Mouse (Mus musculus) neural tube, embryonic 14.5 days (tissue): ENCODE results near the gene Ncmap. TPM values are rescaled to one million over a fixed set of nuclear protein-coding genes. Genes with fewer than 3 reads are reported as not detected.
"Not testable (repeated sequence)": the region's sequence is repeated elsewhere in the genome, so short reads cannot be mapped to it uniquely, and the experiment has no call there.

Source experiments
- ATAC-seq: fragments of 200-750 bp; cut with Nextera tagmentation; 2 replicates; pipeline ENCODE4 v1.8.0; 2017; ENCODE audit warnings: low read depth, mild to moderate bottlenecking, moderate TSS enrichment, moderate library complexity
- H3K27ac ChIP-seq: fragments of 300-500 bp; sonication (generic); 2 replicates; pipeline ENCODE4 v1.5.1; 2014; ENCODE audit warnings: low read depth, mild to moderate bottlenecking, control low read depth, low read length, moderate library complexity, mixed read lengths
- H3K27me3 ChIP-seq: fragments of 300-500 bp; sonication (generic); 2 replicates; pipeline ENCODE4 v1.6.1; 2014; ENCODE audit warnings: low read length; ENCODE audit not compliant: control insufficient read depth, insufficient read depth
- H3K36me3 ChIP-seq: fragments of 300-500 bp; sonication (generic); 2 replicates; pipeline ENCODE4 v1.6.1; 2014; ENCODE audit warnings: low read length, mixed read lengths; ENCODE audit not compliant: control insufficient read depth, insufficient read depth
- H3K4me1 ChIP-seq: fragments of 300-500 bp; sonication (generic); 2 replicates; pipeline ENCODE4 v1.6.1; 2014; ENCODE audit warnings: low read length; ENCODE audit not compliant: control insufficient read depth, insufficient read depth
- H3K4me2 ChIP-seq: fragments of 300-500 bp; sonication (generic); 2 replicates; pipeline ENCODE4 v1.6.1; 2014; ENCODE audit warnings: mild to moderate bottlenecking, low read depth, low read length, control low read depth
- H3K4me3 ChIP-seq: fragments of 300-500 bp; sonication (generic); 2 replicates; pipeline ENCODE4 v1.5.1; 2014; ENCODE audit warnings: low read depth, low read length, control low read depth, mixed read lengths
- H3K9ac ChIP-seq: fragments of 300-500 bp; sonication (generic); replicated peaks from 2 replicates; pipeline ENCODE4 v1.6.1; 2014; ENCODE audit warnings: low read depth, mild to moderate bottlenecking, control low read depth, low read length, mixed read lengths
- H3K9me3 ChIP-seq: fragments of 300-500 bp; sonication (generic); 2 replicates; pipeline ENCODE4 v1.6.1; 2016; ENCODE audit warnings: low read length; ENCODE audit not compliant: control insufficient read depth
- WGBS: fragments of 180-500 bp; shearing (Covaris S2); extraction: QIAGEN DNeasy Blood & Tissue Kit; methylation state at CpG from one replicate; pipeline ENCODE4 v1.1.7; 2014; 5-methylcytosine and 5-hydroxymethylcytosine counted together
- polyA plus RNA-seq: library from polyadenylated mRNA; unstranded; fragments of >200 nt; fragmentation: Nextera tagmentation; extraction: Ambion mirVana; gene quantifications from 2 replicates; pipeline ENCODE4 v1.2.1, GENCODE M21; 2014

Ncmap gene
- polyA plus RNA-seq, 1 experiment from 2014 or later: 0.92 TPM

GRCm38 (mm10) chr4:135362828-135363227 lies 35.2 kb downstream of the Ncmap start:
- Histone ChIP-seq H3K4me2 (no peak overlapping the region), H3K9ac (no peak overlapping the region), H3K36me3 (no peaks in the 10 kb centered on the region), H3K4me3 (no peak overlapping the region), H3K9me3 (no peaks in the 10 kb centered on the region), H3K27me3 (no peaks in the 10 kb centered on the region), H3K4me1 (no peaks in the 10 kb centered on the region), H3K27ac (no peak overlapping the region)
- WGBS: 20% methylated on average over 6 of the region's 6 CpGs
- no peak for ATAC-seq

DNA sequence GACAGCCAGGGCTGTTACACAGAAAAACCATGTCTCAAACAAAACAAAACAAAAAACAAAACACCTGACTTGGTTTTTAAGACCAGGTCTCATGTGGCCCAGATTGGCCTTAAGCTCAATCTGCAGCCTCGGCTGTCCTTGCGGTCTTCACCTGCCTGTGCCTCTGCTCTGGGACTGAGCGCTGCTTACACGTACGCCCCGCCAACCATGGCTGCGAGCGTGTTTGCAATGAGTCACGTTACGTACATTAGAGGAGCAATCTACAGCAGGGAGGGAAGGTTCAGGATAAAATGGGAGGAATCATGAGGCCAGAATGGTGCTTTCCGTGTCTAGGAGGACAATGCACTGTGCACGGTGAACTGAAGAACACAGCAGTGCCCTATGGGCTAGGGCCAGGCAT lies 36.3 kb downstream of the Ncmap start:
- 81% methylated on average over 12 of the region's 12 CpGs for WGBS
- Histone ChIP-seq H3K4me1 (no peaks in the 10 kb centered on the region), H3K4me3 (no peak overlapping the region), H3K9ac (no peak overlapping the region), H3K4me2 (no peak overlapping the region), H3K9me3 (no peaks in the 10 kb centered on the region), H3K36me3 (no peaks in the 10 kb centered on the region), H3K27ac (no peak overlapping the region), H3K27me3 (no peaks in the 10 kb centered on the region)
- no peak for ATAC-seq

- ATAC-seq: no peak
- Histone ChIP-seq H3K9ac (no peak overlapping the region), H3K4me1 (peaks cover 7% of the 10 kb centered on the region; the same call in 1 of the 2 replicates), H3K4me2 (no peak overlapping the region), H3K36me3 (no peaks in the 10 kb centered on the region), H3K9me3 (no peaks in the 10 kb centered on the region), H3K27ac (no peak overlapping the region), H3K27me3 (no peaks in the 10 kb centered on the region), H3K4me3 (no peak overlapping the region)
- 0% methylated on average over 6 of the region's 6 CpGs for WGBS
These were observed 39.3 kb downstream of the Ncmap start for GRCm38 (mm10) chr4:135358736-135359135.

DNA sequence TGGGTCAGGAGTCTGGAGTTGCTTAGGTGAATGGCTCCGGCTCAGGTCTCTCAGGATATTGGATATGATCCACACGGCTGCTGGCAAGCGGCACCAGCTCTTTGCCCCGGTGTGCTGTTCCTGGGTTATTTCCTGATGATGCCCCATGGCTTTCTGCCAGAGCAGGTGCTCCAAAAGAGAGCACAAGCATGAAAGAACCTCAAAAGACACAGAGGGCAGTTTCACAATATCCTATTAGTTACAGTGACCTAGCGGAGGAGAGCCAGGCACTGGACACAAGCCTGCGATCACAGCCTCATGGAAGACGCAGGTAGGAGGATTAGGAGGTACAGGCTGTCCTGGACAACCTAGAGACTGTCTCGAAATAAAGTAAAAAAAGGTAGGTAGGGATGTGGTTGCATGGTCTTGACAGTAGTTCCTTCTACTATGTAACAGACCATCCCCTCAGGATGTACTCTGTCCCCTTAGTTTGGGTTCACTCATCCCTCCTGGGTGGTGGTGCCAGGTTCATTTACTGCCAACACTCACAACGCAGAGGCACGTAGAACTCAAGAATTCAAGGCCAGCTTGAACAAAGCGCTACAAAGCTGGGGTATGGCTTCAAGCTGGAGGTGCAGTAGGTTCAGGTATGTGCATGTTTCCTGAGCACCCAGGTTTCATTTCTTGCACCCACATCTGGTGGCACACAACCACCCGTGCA lies 40.7 kb downstream of the Ncmap start:
- H3K4me3 ChIP-seq: no peak overlapping the region
- H3K27me3 ChIP-seq: no peaks in the 10 kb centered on the region; the same call in 1 of the 2 replicates
- no peak overlapping the region for H3K27ac ChIP-seq
- no peak for ATAC-seq
- H3K9me3 ChIP-seq: no peaks in the 10 kb centered on the region
- H3K4me1 ChIP-seq: peaks cover 7% of the 10 kb centered on the region; the same call in 1 of the 2 replicates
- no peak overlapping the region for H3K9ac ChIP-seq
- no peaks in the 10 kb centered on the region for H3K36me3 ChIP-seq
- H3K4me2 ChIP-seq: no peak overlapping the region
- WGBS: 85% methylated on average over 12 of the region's 12 CpGs

GRCm38 (mm10) chr4:135355886-135356550 lies 42.0 kb downstream of the Ncmap start:
- ATAC-seq: no peak
- Histone ChIP-seq H3K27ac (no peak overlapping the region), H3K9me3 (no peaks in the 10 kb centered on the region), H3K4me1 (peaks cover 15% of the 10 kb centered on the region), H3K36me3 (no peaks in the 10 kb centered on the region), H3K4me2 (no peak overlapping the region), H3K27me3 (no peaks in the 10 kb centered on the region; the same call in 1 of the 2 replicates), H3K4me3 (no peak overlapping the region), H3K9ac (no peak overlapping the region)
- 86% methylated on average over 9 of the region's 9 CpGs for WGBS

DNA sequence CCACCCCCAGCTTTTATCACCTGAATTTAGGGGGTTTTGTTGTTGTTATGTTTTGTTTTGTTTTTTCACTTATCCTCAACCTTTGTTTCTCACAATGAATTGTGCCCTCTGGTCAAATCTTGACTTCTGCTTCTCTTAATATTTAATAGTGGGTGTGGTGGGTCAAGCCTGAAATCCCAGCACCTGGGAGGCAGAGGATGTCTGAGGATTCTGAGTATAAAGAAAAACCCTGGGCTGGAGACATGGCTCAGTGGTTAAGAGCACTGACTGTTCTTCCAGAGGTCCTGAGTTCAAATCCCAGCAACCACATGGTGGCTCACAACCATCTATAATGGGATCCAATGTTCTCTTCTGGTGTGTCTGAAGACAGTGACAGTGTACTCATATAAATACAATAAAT lies 43.3 kb downstream of the Ncmap start:
- H3K4me3 ChIP-seq, ATAC-seq, H3K36me3 ChIP-seq, H3K27me3 ChIP-seq, H3K9me3 ChIP-seq, H3K9ac ChIP-seq, H3K4me2 ChIP-seq: not testable (repeated sequence)
- Histone ChIP-seq H3K4me1 (peaks cover 15% of the 10 kb centered on the region), H3K27ac (peak overlapping the region; percentile 92; the same call in 1 of the 2 replicates)

DNA sequence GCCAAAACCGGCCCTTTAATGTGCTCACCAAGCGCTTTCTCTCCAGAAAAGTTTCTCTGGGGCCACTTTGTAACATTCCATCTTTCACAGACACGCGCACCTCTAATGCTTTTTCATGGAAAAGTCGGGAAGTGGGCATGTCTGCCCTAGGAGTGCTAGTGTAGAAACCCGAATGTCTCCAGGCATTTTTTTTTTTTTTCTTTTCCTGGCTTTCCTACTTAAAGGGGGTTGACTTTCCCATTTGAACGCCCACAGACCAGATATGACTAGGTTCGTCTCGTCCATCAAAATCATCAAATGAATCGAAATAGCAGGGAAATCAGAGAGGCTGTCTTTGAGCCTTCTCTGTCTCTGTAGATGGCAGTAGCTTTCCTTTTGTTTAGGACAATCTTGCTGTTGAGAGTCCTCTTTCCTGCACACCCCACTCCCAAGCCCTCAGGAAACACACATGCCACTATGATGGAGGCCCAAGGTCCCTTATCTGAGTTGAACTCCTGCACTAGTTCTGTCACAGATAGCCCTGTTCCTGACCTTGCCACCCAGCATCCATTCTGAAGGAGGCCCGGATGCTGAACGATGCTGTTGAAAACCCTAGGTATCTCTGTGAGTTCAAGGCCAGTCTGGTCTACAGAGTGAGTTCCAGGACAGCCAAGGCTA lies 44.1 kb downstream of the Ncmap start:
- H3K27ac ChIP-seq: peak overlapping the region; percentile 92
- H3K27me3 ChIP-seq: no peaks in the 10 kb centered on the region; the same call in 1 of the 2 replicates
- peak overlapping the region; percentile 50 for H3K9ac ChIP-seq
- peaks cover 15% of the 10 kb centered on the region for H3K4me1 ChIP-seq
- H3K9me3 ChIP-seq: no peaks in the 10 kb centered on the region
- peak overlapping the region; percentile 94 for H3K4me3 ChIP-seq
- peak overlapping the region; percentile 75 for H3K4me2 ChIP-seq
- H3K36me3 ChIP-seq: no peaks in the 10 kb centered on the region
- ATAC-seq: no peak
- 17% methylated on average over 12 of the region's 12 CpGs for WGBS

- WGBS: under 1% methylated on average over 69 of the region's 69 CpGs
- H3K9ac ChIP-seq: peak within 1 kb of the TSS; percentile 94
- peak within 1 kb of the TSS; percentile 92 for H3K27ac ChIP-seq
- peaks cover 15% of the 10 kb centered on the region for H3K4me1 ChIP-seq
- H3K4me2 ChIP-seq: peak within 1 kb of the TSS; percentile 96
- ATAC-seq: peak; percentile 93
- peak within 1 kb of the TSS; percentile 94 for H3K4me3 ChIP-seq
- H3K9me3 ChIP-seq: no peaks in the 10 kb centered on the region
- no peaks in the 10 kb centered on the region for H3K36me3 ChIP-seq
- no peaks in the 10 kb centered on the region; the same call in 1 of the 2 replicates for H3K27me3 ChIP-seq
These were observed 44.8 kb downstream of the Ncmap start, which contains the start of gene Srrm1 for GRCm38 (mm10) chr4:135353066-135353793. Gene Srrm1 (minus strand): TSS chr4:135353321.
